Mouse (Mus musculus) G1E (cell line): ENCODE results near the gene Zfp663. TPM values are rescaled to one million over a fixed set of nuclear protein-coding genes. Genes with fewer than 3 reads are reported as not detected.

Experiments used
- ATAC-seq: 2 replicates; pipeline ENCODE4 v1.8.0; 2016; ENCODE audit warnings: mild to moderate bottlenecking; ENCODE audit not compliant: insufficient number of reproducible peaks, poor library complexity, low FRiP score, severe bottlenecking; ENCODE audit errors: extremely low read depth
- DNase-seq: peaks from one replicate; pipeline ENCODE4 v3.0.0; 2012; ENCODE audit warnings: low spot score
- H3K27me3 ChIP-seq: 2 replicates; pipeline ENCODE4 v1.6.1; 2012; ENCODE audit warnings: mild to moderate bottlenecking, low read length, inconsistent platforms; ENCODE audit not compliant: insufficient read depth
- H3K36me3 ChIP-seq: replicated peaks from 2 replicates; pipeline ENCODE3; 2012; ENCODE audit warnings: mild to moderate bottlenecking, inconsistent platforms
- H3K4me1 ChIP-seq: 2 replicates; pipeline ENCODE4 v1.6.1; 2012; ENCODE audit warnings: low read depth, low read length, inconsistent platforms, mixed read lengths; ENCODE audit not compliant: insufficient read depth
- H3K4me3 ChIP-seq: 2 replicates; pipeline ENCODE4 v1.5.1; 2012; ENCODE audit warnings: low read depth, mild to moderate bottlenecking, inconsistent platforms, low read length, moderate library complexity, mixed read lengths
- H3K9me3 ChIP-seq: replicated peaks from 2 replicates; pipeline ENCODE4 v1.6.1; 2012; ENCODE audit warnings: inconsistent platforms
- CTCF ChIP-seq: IDR thresholded peaks from 2 replicates; pipeline ENCODE4 v1.5.1; 2012; ENCODE audit warnings: low read depth, low read length, inconsistent platforms, mixed read lengths
- GATA1 ChIP-seq: IDR thresholded peaks from 2 replicates; pipeline ENCODE4 v1.6.1; 2012; ENCODE audit warnings: borderline replicate concordance, low read length, inconsistent platforms, mixed read lengths
- GATA2 ChIP-seq: IDR thresholded peaks from 2 replicates; pipeline ENCODE4 v1.6.1; 2012; ENCODE audit warnings: low read depth, low read length, inconsistent platforms, borderline replicate concordance
- POLR2AphosphoS5 ChIP-seq: IDR thresholded peaks from 2 replicates; pipeline ENCODE4 v1.6.1; 2012; ENCODE audit warnings: low read depth, low read length, inconsistent platforms; ENCODE audit not compliant: insufficient replicate concordance
- TAL1 ChIP-seq: conservative IDR thresholded peaks from 2 replicates; pipeline ENCODE4 v1.6.1; 2012; ENCODE audit warnings: low read depth, low read length, inconsistent platforms, mixed read lengths
- polyA plus RNA-seq: library from polyadenylated mRNA; stranded (reverse); fragments of >175 nt; gene quantifications from 2 replicates; pipeline ENCODE4 v1.2.3, GENCODE M21; 2012
- total RNA-seq, 2 experiments: library from RNA; stranded (forward) in 1 of 2; stranded (reverse) in 1 of 2; fragments of 200-1000 nt in 1 of 2; fragments of >200 nt in 1 of 2; fragmentation: Nextera tagmentation in 1 of 2; gene quantifications; 2 replicates each; pipeline ENCODE4 v1.2.3; 2014 to 2017

The Zfp663 gene
- total and polyA plus RNA-seq, 3 experiments = 0.16 TPM; not detected in 2

- Histone ChIP-seq H3K4me3 (no peak overlapping the region), H3K36me3 (peaks cover 97% of the 10 kb centered on the region), H3K4me1 (peaks cover 48% of the 10 kb centered on the region)
These were observed 49.0 kb downstream of the Zfp663 start for GRCm38 (mm10) chr2:165319503-165319902.

GRCm38 (mm10) chr2:165318941-165319340 lies 49.6 kb downstream of the Zfp663 start:
- no peaks in the 10 kb centered on the region for H3K9me3 ChIP-seq
- no peaks in the 10 kb centered on the region for H3K27me3 ChIP-seq
- no peak overlapping the region for H3K4me3 ChIP-seq
- peaks cover 42% of the 10 kb centered on the region for H3K4me1 ChIP-seq
- TF ChIP-seq CTCF (no peak), GATA2 (no peak), GATA1 (no peak), TAL1 (no peak), POLR2AphosphoS5 (no peak)
- ATAC-seq = no peak
- H3K36me3 ChIP-seq = peaks cover 97% of the 10 kb centered on the region
- DNase-seq = no peak

More at GRCm38 (mm10) chr2:165319503-165319902, 49.0 kb downstream of the Zfp663 start:
- no peak for TF ChIP-seq POLR2AphosphoS5
- no peak for TF ChIP-seq GATA2
- no peak for TF ChIP-seq CTCF
- no peak for TF ChIP-seq TAL1
- no peak for TF ChIP-seq GATA1
- ATAC-seq = no peak
- Histone ChIP-seq H3K9me3 (no peaks in the 10 kb centered on the region), H3K27me3 (no peaks in the 10 kb centered on the region)
- no peak for DNase-seq

DNA sequence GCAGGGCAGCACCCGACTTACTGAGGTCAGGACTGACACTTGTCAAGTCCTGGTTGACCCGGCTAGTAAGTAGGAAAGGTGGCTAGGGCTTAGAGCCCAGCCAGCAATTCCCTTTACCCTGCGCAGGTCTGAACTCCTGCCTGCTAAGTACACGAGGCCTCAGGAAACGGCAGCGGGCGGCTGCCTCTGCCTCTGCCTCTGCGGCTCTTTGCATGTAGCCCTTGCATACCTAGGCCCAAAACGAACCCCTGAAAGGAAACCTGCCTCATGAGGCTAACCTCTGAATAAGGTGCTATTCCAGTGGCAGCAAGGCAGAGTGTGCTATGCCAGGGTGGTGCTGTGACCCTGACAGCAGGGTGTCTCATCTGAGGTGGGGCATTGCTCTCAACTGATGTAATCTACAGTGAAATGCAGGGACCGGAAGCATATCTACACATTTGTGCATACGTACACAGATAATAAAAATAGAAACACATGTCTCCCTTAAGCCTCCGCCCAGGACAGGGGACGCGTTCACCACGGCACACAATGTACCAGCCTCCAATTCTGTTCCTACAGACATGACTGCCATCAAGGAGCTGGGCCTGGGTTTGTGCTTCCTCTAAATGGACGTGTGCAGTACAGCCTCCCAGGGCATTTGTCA lies 50.8 kb downstream of the Zfp663 start:
- DNase-seq = no peak
- H3K36me3 ChIP-seq = peaks cover 97% of the 10 kb centered on the region
- H3K4me3 ChIP-seq = no peak overlapping the region
- no peak for TF ChIP-seq CTCF
- no peak for TF ChIP-seq POLR2AphosphoS5
- TF ChIP-seq TAL1 = no peak
- TF ChIP-seq GATA2 = no peak
- no peak for TF ChIP-seq GATA1
- peaks cover 35% of the 10 kb centered on the region for H3K4me1 ChIP-seq
- H3K27me3 ChIP-seq = no peaks in the 10 kb centered on the region
- no peak for ATAC-seq
- no peaks in the 10 kb centered on the region for H3K9me3 ChIP-seq

DNA sequence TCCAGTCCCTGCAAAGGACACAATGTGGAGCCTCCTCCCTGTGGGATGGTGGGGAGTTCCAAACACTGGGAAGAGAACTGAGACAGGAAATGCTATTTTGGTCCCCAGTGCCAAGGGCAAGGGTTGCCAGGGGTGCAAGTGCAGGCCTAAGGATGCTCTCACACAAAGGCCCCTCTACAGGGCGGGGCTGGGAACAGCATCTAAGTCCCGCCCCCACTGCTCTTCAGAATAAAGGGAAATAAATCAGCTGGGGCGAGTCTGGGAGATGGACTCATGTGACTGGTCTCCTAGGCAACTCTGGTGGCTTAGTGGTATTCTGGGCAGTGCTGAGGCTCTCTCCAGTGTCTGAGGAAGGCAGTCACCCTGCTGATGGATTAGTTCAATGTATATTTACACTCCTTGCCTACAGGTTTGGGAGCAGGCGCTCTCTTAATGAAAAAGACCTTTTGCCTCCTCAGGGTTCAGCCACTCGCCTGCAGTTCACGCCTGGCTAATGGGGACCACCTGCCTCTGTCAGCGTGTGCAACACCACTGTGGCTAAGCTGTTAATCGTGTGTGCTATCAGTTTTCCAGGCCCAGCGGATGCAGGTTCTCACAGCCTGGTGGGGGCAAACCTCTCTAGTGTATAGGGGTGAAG lies 51.6 kb downstream of the Zfp663 start:
- TF ChIP-seq POLR2AphosphoS5 (no peak), GATA2 (no peak), GATA1 (no peak), CTCF (no peak), TAL1 (no peak)
- DNase-seq (no peak), ATAC-seq (peak; percentile 52)
- Histone ChIP-seq H3K27me3 (no peaks in the 10 kb centered on the region), H3K36me3 (peaks cover 97% of the 10 kb centered on the region), H3K4me1 (peaks cover 30% of the 10 kb centered on the region), H3K4me3 (no peak overlapping the region), H3K9me3 (no peaks in the 10 kb centered on the region)

DNA sequence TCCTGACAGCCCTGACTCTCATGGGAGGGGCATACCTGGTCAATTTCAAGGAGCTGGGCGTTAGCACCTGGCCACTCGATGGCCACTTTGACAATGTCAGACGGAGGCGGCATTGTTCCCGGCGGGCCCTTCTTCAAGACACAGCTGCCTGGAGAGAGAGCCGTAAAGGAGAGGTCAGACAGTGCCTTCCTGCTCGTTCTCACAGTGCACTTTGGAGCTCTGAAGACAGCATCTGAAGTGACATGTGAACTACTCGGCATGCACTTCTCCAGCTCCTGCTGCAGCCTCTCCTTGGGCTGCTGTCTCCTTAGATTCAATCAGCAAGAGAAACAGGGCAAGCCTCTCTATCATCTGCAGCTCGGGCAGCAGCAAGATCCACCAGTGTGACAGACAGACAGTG lies 52.3 kb downstream of the Zfp663 start:
- H3K27me3 ChIP-seq = no peaks in the 10 kb centered on the region
- no peak overlapping the region for H3K4me3 ChIP-seq
- H3K36me3 ChIP-seq = peaks cover 97% of the 10 kb centered on the region
- no peak for TF ChIP-seq GATA1
- H3K9me3 ChIP-seq = no peaks in the 10 kb centered on the region
- ATAC-seq = no peak
- H3K4me1 ChIP-seq = peaks cover 22% of the 10 kb centered on the region
- no peak for DNase-seq

DNA sequence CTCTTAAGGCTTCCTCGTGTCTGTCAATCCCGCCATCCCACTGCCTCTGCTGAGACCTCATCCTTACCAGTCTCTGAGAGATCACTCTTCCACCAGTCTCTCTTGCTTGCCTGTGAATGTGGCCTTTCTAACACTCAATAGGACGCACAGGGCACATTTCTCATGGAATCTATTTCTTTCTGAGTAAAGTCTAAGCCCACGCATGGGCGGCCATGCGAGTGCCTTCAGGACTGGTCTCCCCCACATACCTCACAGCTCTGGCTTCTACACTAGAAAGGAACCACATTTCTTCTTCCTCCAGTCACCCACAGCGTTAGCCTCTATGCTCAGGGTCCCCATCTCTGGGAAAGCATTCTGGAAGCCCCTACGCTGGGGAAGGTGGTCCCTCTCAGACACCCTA lies 54.3 kb downstream of the Zfp663 start:
- Histone ChIP-seq H3K27me3 (no peaks in the 10 kb centered on the region), H3K4me3 (no peak overlapping the region), H3K36me3 (peaks cover 100% of the 10 kb centered on the region), H3K4me1 (peaks cover 22% of the 10 kb centered on the region), H3K9me3 (no peaks in the 10 kb centered on the region)
- ATAC-seq = no peak
- no peak for DNase-seq
- TF ChIP-seq GATA1 = no peak
- TF ChIP-seq POLR2AphosphoS5 = no peak
- TF ChIP-seq GATA2 = no peak
- TF ChIP-seq TAL1 = no peak
- TF ChIP-seq CTCF = no peak
